Mouse (Mus musculus): ENCODE measurements around the gene Zfp825.
"Not testable (repeated sequence)": the region's sequence is repeated elsewhere in the genome, so short reads cannot be mapped to it uniquely, and the experiment has no call there.

The Zfp825 gene

DNA sequence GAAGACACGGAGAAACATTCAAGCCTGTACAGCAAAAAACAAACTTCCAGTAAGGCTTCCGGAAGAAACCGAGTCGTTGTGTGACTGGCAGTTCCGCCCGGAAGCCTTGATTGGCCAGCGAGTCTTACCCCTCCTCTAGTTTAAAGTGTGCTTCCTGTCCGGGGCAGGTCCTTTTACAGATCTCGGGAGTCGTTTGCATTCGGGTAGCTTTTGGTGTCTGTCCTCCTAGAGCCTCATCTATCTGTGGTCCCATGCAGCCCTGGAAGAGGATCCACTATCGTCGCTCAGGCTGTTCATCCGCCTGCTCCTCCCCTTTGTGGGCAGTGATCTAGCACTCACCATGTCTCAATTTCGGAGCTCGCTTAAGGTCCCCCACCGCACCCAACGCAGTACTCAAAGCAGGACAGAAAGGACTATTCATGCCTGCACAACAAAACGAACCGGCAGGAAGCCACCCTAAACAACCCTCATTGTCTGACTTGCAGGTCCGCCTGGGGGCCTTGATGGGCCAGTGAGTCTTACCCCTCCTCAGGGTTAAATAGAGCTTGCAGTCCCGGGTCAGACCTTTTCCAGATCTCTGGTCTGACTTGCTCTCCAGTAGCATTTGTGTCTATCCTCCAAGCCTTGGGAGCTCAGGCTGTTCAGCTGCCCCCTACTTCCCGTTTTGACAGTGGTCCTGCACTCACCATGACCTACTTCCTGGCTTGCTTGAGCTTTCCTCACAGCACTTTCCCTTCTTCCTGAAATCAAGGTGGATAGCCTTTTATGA lies at the start of gene Zfp825:
Gene Zfp825, minus strand, starts transcription at position 82 of the 769 bp plus-strand sequence.
- DNase-seq: peak; percentile 86

DNA sequence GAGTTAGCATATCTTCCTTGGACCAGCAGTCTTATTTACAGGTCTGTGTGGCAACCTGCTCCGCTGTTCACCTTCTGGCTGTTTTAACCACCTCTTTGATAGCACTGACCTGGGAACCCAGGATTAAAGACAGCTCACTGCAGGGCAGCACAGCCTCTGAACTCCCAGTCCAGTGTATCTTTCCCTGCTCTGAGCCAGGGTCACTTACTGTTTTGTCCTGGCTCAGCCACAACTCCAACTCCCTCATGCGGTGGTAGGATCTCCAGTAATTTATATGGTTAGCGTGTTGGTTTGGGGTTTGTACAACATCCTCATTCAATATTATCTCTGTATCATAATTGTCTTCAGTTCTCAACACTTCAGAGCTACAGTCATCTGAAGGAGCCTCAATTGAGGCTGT lies 41.6 kb upstream of the Zfp825 start:
- DNase-seq: not testable (repeated sequence)

DNA sequence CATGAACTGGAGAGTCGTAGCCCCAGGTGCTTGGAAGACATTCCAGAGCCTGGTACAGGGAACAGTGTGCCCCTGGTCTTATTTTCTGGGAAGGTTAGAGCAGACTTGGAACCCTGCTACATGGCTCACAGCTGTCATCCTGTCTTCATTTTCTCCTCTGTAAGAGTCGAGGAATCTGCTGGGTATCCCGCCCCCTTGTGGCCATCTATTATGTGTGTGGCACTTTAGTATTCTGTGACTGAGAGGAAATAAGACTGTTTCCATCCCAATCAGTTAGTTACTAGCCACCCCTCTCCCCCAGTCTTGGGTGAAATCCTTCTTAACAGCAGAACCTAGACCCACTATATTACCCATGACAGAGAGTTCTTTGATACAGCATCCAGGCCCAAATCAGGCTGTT lies 41.1 kb upstream of the Zfp825 start:
- peak; percentile 33 for DNase-seq

DNA sequence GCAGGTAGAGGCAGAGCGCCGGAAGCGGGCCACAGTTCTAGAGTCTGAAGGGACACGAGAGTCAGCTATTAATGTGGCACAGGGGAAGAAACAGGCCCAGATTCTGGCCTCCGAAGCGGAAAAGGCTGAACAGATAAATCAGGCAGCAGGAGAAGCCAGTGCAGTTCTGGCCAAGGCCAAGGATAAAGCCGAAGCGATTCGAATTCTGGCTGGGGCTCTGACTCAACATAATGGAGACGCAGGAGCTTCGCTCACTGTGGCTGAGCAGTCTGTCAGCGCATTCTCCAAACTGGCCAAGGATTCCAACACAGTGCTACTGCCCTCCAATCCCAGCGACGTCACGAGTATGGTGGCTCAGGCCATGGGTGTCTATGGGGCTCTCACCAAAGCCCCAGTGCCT lies 40.3 kb upstream of the Zfp825 start:
- no peak for DNase-seq

DNA sequence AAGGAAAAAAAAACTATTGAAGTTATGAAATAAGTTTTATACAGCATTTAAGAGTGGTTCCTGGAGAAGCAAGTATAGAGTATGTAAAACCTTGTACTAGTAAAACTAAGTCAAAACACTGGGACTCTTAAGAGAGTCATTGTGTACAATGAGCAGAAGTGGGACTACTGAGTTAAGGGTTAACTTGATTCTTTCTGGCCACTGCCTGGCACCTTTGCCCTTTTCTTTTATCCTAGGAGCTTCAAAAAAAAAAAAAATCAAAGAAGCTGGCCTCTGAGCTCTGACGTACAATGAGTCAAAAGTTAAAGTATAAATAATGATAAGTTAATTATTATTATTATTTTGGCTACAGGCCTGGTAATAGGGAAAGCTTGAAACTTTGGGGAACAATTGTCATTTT lies 37.5 kb upstream of the Zfp825 start:
- DNase-seq: not testable (repeated sequence)

DNA sequence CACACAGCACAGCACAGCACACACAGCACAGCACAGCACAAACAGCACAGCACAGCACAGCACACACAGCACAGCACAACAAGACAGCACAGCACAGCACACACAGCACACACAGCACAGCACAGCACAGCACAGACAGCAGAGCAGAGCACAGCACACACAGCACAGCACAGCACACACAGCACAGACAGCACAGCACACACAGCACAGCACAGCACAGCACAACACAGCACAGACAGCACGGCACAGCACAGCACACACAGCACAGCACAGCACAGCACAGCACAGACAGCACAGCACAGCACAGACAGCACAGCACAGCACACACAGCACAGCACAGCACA lies 35.6 kb upstream of the Zfp825 start:
- DNase-seq: not testable (repeated sequence)

DNA sequence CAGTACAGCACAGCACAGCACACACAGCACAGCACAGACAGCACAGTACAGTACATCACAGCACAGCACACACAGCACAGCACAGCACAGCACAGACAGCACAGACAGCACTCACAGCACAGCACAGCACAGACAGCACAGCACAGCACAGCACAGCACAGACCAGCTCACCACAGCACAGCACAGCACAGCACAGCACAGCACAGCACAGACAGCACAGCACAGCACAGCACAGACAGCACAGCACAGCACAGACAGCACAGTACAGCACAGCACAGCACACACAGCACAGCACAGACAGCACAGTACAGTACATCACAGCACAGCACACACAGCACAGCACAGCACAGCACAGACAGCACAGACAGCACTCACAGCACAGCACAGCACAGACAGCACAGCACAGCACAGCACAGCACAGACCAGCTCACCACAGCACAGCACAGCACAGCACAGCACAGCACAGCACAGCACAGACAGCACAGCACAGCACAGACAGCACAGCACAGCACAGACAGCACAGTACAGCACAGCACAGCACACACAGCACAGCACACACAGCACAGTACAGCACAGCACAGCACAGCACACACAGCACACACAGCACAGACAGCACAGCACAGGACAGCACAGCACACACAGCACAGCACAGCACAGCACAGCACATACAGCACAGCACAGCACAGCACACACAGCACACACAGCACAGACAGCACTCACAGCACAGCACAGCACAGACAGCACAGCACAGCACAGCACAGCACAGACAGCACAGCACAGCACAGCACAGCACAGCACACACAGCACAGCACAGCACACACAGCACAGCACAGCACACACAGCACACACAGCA lies 35.0 kb upstream of the Zfp825 start:
- not testable (repeated sequence) for DNase-seq

DNA sequence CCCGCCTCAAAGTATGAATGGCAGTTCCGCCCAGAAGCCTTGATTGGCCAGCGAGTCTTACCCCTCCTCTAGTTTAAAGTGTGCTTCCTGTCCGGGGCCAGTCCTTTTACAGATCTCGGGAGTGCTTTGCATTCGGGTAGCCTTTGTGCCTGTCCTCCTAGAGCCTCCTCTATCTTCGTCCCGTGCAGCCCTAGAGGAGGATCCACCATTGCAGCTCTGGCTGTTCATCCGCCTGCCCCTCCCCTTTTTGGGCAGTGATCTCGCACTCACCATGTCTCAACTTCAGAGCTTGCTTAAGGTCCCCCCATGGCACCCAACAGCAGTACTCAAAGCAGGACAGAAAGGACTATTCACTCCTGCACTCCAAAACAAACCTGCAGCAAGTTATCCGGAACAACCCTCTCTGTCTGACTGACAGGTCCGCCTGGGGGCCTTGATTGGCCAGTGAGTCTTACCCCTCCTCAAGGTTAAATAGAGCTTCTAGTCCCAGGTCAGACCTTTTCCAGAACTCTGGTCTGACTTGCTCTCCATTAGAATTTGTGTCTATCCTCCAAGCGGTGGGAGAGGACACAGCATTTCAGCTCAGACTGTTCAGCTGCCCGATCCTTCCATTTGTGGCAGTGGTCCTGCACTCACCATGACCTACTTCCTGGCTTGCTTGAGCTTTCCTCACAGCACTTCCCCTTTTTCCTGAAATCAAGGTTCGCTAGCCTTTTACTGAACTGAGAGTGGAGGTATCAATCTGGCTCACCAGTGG lies 28.9 kb upstream of the Zfp825 start:
- DNase-seq: peak; percentile 69

DNA sequence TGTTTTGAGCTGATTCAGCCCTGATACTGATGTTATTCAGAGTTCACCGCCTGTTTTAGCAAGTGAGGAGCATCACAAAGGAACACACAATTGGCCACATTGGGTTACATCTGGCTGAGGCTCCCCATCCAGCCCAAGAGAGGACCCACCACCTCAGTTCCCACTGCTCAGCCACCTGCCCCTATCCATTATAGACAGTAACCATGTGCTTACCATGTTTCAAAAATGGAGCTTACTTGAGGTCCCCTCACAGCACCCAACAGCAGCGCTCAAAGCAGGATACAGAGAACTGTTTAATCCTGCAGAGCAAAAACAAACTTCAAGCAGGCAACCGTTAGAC lies 28.3 kb upstream of the Zfp825 start:
- DNase-seq: not testable (repeated sequence)

DNA sequence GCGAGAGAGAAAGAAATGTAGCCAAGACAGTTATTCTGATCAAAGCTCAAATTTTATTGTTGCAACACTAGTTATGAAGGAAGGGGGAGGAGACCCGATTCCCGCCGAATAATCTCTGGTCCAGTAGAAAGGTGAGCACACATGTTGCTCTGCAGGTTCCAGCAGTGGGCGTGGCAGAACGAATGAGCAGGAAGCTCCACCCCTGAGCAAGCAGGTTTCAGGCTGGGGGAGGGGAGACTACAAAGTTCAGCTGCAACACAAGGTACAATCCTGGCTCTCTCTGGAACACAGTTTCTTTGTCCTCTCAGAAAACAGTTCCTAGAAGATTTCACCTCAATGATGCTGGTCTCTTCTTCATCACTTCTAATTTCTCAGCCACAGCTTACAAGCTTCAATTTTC lies 14.2 kb upstream of the Zfp825 start:
- DNase-seq: not testable (repeated sequence)

DNA sequence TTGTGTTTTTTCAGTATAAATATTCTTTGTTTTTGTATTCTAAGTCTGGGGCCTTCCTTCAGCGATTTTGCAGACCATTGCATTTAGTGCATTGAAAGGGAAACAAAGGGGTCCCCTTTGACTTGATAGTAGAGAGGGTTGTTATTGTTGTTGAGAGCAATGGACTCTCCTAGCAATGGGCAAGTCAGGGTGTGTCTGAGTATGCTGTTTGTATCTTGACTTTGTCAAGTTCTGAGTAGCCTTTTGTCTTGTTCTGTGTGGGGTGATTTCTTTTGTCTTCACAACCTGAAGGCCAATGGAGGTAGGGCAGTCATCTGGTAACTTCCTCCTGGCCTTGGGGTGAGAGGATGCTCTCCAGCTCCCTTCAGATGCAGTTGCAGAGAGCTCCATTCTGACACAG lies 9.1 kb upstream of the Zfp825 start:
- DNase-seq: not testable (repeated sequence)

DNA sequence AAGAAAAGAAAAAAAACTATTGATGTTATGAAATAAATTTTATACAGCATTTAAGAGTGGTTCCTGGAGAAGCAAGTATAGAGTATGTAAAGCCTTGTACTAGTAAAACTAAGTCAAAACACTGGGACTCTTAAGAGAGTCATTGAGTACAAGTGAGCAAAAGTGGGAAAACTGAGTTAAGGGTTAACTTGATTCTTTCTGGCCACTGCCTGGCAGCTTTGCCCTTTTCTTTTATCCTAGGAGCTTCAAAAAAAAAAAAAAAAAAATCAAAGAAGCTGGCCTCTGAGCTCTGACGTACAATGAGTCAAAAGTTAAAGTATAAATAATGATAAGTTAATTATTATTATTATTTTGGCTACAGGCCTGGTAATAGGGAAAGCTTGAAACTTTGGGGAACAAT lies 5.9 kb upstream of the Zfp825 start:
- not testable (repeated sequence) for DNase-seq

DNA sequence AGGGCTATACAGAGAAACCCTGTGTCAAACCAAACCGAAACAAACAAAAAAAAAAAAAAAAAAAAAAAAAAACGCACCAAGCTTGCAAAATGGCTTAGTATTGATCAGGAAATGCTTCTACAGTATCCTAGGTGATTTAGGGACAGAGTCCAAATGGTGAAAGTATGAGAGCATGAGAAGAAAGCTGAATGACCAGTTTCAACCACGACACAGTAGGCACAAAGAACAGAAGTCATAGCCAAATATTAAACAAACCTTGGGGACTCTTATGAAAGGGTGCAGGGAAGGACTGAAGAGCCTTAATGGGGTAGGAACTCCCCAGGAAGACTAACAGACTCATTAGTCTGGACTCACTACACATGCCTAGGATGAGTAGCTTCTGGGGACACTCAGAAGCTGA lies 9.5 kb downstream of the Zfp825 start:
- not testable (repeated sequence) for DNase-seq

DNA sequence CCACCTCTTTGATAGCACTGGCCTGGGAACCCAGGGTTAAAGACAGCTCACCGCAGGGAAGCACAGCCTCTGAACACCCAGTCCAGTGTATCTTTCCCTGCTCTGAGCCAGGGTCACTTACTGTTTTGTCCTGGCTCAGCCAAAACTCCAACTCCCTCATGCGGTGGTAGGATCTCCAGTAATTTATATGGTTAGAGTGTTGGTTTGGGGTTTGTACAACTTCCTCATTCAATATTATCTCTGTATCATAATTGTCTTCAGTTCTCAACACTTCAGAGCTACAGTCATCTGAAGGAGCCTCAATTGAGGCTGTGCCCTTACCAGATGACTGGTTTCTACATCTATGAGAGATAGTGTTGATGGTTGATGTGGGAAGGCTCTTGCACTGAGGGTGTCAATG lies 22.3 kb downstream of the Zfp825 start:
- DNase-seq: not testable (repeated sequence)

DNA sequence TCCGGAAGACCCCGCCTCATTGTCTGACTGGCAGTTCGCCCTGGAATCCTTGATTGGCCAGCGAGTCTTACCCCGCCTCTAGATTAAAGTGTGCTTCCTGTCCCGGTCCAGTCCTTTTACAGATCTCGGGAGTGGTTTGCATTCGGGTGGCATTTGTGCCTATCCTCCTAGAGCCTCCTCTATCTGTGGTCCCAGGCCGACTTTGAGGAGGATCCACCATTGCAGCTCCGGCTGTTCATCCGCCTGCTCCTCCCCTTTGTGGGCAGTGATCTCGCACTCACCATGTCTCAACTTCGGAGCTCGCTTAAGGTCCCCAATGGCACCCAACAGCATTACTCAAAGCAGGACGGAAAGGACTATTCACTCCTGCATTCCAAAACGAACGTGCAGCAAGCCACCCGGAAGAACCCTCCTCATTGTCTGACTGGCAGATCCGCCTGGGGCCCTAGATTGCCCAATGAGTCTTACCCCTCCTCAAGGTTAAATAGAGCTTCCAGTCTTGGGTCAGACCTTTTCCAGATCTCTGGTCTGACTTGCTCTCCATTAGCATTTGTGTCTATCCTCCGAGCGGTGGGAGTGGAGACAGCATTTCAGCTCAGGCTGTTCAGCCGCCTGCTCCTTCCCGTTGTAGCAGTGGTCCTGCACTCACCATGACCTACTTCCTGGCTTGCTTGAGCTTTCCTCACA lies 30.9 kb downstream of the Zfp825 start:
- DNase-seq: peak; percentile 87

DNA sequence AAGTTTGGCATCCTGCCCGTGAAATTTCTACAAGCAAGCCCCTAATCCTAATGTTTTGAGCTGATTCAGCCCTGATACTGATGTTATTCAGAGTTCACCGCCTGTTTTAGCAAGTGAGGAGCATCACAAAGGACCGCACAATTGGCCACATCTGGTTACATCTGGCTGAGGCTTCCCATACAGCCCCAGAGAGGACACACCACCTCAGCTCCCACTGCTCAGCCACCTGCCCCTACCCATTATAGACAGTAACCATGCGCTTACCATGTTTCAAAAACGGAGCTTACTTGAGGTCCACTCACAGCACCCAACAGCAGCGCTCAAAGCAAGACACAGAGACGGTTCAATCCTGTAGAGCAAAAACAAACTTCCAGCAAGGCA lies 31.5 kb downstream of the Zfp825 start:
- not testable (repeated sequence) for DNase-seq

DNA sequence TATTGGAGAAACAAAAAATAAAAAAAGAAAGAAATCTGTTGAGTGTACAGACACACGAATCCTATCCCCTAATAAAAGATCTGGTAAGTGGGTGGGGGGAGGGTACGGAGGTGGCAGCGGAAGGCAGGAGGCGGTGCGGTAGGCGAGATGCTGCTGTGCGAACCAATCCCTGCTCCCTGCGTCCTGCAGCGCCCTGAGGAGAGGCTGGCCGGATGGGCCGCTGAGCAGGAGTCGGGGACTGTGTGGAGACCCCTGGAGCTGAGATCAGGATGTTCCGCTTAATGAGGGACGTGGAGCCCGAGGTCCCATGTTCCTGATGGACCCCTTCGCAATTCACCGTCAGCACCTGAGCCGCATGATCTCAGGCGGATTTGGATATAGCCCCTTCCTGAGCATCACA lies 53.9 kb downstream of the Zfp825 start:
- DNase-seq: no peak

Data from right cerebral cortex, adult 18-20 months (tissue).